Mouse (Mus musculus): ENCODE measurements around the gene Cacna1c. TPM values are rescaled to one million over a fixed set of nuclear protein-coding genes. Genes with fewer than 3 reads are reported as not detected.

Cacna1c gene
- total RNA-seq, 2 experiments from 2014 or later = 0.11 TPM; not detected in 1

DNA sequence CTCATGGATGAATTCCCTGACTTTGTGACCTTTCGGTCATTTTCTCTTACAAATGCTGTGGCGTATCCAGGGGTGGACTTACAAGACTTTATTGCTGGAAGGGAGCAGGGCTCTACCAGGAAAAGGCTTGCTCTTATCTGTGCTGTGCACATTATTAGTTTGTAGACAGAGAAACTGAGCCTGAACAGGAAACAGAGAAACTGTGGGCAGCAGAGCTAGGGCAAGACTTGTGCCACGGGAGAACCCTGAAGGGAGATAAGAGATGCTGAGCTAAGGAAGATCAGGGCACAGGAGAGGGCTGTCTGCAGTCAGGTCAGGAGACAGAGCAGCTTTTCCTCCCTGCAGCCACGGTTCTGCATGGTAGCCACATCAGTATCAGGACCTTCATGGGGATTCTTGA is 425.1 kb downstream of the Cacna1c start:
- ATAC-seq (ENCODE audit: poor library complexity, severe bottlenecking) = no peak

DNA sequence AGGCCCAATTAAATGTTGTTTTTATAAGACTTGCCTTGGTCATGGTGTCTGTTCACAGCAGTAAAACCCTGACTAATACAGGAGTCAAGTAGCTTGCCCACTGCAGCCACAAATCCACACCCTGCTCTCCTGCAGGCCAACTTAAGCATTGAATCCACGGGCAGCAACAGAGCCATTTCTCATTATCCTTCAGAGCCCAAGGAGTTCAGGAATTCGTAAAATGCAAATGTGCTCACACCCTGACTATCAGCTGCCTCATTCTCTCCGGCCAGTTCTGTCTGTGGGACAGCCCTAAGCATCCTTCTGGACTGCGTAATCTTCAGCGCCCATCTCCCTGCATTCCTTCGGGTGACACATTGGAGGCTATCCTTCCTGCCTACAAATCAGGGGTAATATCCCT is 425.8 kb downstream of the Cacna1c start:
- ATAC-seq (ENCODE audit: poor library complexity, severe bottlenecking) = no peak

DNA sequence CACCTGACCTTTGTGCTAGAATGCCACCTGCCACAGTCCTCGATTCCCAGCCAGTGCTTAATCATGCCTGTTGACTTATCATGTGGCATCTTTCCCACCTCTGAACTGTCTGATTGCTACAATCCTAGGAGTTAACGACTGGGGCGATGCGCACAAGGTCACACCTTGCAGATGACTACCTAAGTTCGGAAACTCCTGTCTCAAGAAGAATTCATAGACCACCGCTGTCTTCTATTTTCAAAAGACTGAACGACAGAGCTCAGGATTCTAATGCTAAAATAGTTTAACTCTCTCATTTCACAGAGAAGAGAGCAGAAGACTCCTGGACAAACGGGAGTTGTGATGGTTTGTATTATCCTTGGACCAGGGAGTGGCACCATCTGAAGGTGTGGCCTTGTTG is 426.4 kb downstream of the Cacna1c start:
- ATAC-seq (ENCODE audit: poor library complexity, severe bottlenecking) = no peak

DNA sequence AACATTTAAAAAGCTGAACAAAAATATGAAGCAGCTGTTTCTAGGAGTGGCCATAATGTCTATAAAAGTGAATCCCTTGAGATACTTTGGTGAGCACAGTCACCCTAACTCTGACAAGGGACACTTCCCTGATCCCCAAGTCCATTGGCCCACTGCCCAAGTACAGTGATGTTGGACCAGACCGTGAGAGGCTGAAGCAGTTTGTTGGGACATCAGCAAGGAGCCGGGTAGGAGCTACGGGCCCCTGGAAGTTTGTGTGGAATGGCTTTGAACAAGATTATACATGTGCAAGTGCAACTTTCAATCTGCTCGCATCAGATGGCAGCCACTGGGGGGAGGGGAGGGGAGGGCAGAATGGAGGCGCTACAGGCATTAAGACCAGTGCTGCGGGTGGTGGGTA is 428.5 kb downstream of the Cacna1c start:
- ATAC-seq (ENCODE audit: poor library complexity, severe bottlenecking) = no peak

DNA sequence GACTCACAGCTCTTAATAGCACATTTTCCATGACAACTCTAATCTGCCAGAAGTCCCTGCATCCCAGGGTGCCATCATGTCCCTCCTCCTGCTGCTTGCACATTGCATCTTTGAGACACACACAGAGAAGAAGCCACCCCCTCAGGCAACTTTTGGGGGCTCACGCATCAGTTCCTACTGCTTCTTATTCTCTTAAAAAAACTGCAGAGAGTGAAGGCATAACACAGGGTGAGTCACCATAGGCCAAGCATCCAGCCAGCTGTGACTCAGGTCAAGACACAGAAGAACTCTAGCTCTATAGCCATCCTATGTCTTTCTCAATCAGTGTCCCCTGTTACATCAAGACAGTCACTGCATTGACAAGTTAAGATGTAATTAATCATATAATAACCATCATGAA is 431.0 kb downstream of the Cacna1c start:
- no peak for ATAC-seq (ENCODE audit: poor library complexity, severe bottlenecking)

DNA sequence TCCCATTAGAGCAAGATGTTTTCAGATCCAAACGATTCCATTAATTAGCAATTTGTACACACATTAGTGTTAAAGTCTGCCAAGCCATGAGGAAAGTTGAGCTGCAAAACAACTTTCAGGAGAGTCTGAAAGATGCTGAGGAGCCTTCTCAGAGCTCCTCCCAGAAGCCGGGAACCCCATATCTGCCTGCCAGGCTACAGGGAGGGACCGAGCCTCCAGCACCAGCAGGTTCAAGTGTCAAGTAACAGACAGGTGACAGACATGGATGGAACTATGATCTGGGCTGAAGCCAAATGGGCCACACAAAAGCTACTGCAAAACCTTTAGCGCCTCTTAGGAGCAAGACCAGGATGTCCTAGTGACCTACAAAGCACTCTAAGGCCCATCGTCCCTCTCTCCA is 437.2 kb downstream of the Cacna1c start:
- ATAC-seq (ENCODE audit: poor library complexity, severe bottlenecking) = no peak

DNA sequence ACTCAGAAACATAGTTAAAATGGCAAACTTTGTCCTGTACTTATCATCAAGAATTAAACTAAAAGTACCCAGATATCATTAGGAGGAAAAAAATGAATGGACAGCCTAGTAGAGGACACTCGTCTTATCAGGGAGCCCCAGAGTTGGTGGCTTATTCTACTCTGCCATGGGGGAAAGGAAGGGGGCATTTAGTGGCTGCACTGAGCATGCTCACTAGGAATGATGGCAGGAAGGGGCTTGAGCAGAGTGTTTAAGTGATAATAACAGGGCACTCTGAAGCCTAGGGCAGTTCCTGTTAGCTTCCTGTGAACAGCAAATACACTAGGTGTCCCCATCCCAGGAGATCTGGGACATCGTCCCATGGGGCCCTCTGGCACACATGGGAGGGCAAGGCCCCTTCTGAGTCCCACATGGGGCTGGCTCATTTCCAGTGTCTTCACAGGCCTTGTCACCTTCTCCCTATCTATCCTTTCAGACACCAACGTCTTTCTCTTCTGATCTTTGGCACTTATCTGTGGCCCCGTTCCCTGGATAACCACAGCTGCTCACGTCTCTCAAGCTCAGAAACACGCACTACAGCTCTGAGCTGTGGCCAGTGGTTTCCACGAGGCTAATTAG is 437.8 kb downstream of the Cacna1c start:
- peak; percentile 35 for ATAC-seq (ENCODE audit: poor library complexity, severe bottlenecking)

DNA sequence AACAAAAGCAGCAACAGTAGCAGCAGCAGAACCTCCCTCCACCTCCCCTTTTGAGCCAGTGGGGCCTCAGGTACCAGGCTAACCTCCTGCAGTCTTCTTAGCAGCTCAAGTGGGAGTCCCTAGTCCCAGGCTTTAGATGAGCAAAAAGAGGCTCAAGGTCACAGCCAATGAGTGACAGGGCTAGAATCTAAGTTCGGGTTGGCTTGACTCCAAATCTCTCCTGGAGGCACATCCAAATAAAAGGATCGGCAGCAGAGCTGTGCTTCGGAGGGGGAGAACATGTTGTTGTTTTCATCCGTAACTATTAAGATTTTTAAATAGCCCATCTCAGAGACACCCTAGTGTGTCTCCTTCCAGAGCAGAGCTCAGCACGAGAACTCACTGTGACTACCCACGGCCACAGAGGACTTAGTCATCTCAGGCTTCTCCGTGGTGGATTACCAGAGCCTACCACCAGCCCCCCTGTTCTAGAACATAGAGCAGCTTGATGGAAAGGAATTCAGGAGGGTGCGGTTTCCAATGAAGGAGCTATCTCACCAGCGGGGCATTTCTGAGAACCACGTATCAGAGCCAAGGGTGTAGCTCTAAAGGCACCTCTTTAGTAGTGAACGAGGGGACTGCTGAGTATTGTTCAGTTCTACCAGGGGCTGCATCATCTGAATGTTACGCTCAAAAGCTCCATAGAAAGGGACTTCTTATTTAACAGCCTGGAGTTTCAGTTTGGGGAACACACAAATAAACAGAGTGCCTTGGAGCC is 438.5 kb downstream of the Cacna1c start:
- ATAC-seq (ENCODE audit: poor library complexity, severe bottlenecking) = no peak

DNA sequence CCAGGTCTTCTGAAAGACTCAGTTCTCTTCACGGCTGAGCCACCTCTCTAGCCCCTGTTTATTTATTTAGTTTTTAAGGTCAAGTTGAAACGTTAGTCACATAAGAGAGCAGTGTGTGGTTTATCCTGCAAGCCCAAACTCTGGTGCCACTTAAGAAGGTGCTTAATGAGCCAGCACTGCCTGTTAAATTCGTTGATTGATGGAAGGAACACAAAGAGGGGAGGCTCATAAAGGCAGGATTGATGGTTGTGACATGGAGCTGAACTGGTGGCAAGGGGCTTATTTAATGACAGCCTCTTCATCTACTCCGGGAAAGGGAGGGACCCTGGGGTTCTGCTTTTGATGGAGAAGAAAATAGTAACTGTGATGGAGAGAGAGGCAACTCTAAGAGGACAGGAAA is 439.7 kb downstream of the Cacna1c start:
- no peak for ATAC-seq (ENCODE audit: poor library complexity, severe bottlenecking)

DNA sequence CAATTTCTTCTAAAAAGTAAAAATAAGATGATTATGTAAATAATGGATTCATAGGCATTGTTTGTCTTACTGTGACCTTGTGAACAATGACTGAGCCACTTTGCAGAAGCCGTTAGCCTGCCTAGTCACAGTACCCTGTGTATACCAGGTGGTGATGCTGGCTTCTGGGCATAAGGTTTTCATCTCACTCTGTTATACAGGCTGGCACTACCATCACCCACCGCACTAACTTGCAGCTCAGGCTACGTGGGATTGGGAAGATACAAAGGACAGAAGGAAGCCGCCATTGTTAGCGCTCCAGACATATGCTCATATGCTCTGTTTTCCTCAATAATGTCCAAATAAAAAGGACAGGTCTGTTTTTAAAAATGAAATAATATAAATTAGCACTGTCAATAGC is 440.4 kb downstream of the Cacna1c start:
- no peak for ATAC-seq (ENCODE audit: poor library complexity, severe bottlenecking)

DNA sequence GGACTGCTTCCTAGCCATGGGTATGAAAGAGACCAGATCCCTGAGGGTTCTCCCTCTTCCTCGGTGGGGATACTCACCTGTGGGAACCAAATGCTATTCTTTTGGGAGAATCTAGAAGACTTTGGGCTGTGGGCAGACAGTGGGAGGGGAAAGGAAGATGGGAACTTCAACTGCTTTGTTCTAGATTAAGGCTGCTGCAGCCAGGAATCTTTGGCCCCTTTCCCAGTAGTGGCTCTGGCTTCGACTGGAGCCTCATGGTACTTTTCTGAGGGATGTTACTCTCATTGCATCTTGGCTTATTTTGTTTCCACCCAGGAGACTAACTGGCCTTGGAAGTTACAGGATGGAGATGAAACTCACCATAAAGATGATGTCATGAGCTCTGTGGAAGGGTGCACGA is 441.8 kb downstream of the Cacna1c start:
- no peak for ATAC-seq (ENCODE audit: poor library complexity, severe bottlenecking)

DNA sequence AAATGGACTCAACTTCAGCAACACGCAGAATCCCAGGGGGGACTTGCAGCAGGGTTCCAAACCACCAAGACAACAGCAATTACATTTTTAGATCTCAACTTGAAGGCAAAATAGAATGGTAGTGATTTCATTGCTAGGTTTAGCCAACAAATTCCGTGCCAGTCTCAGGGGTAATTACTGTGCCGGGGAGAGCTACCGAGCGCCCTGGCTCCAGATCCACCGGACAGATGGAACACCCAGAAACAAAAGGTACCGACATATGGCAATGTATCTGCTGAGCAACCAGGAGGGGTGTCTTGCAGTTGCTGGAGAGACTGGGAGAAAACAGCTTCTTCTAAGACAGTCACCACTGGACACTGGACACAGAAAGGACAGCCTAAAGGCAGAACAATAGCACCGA is 442.4 kb downstream of the Cacna1c start:
- no peak for ATAC-seq (ENCODE audit: poor library complexity, severe bottlenecking)

DNA sequence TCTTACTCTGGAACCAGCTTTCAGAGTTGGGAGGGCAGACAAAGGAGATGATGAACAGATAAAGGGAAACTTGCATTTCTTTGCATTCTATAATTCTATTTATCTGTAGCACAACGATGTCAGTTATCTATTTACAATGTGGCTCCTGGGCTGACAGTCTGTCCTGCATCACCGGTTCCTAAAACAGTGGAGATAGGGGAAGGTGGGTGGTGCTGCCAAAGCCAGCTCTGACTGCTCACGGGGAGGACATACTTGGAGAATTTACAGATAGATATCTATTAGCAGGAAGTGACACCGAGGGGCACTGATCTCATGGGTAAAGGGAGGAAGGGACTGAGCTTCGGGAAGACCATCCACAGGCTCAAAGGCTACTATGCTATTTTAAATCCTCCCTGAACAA is 443.2 kb downstream of the Cacna1c start:
- ATAC-seq (ENCODE audit: poor library complexity, severe bottlenecking) = no peak

DNA sequence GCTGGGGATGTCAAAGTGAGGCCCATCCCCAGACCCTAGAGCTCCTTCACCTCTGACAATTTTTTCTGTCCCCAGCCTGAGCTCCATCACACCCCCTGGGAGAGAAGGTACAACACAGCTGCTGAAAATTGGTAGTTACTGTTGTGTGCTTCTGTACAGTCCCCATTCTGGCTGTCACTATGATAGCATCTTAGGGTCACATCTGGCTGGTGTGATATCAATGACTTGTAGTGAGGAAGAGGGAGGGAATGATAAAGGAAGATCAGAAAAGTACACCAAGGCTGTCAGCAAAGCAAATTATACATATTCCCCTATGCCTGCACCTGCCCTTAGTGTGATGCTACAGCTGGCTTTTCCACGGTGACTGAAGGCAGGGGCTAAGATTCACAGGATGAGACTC is 446.9 kb downstream of the Cacna1c start:
- ATAC-seq (ENCODE audit: poor library complexity, severe bottlenecking) = no peak

DNA sequence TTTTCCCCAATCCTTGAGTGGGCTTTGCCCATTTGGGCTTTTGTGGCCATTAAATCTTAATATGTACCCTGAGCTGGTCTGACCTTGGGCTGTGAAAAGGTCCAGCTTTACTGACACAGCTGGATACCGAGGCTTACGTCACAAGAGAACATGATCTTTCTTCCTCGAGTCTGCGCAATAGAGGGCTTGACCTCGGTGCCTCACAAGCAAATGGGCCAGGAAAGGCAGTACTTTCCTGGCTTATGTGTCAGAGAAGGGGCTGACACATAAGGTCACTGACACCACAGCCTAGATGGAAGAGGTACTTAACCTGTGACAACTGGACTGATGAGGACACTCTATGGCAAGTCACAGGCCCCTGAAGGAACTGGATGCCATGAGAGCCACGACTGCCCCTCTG is 453.5 kb downstream of the Cacna1c start:
- ATAC-seq (ENCODE audit: poor library complexity, severe bottlenecking) = no peak

DNA sequence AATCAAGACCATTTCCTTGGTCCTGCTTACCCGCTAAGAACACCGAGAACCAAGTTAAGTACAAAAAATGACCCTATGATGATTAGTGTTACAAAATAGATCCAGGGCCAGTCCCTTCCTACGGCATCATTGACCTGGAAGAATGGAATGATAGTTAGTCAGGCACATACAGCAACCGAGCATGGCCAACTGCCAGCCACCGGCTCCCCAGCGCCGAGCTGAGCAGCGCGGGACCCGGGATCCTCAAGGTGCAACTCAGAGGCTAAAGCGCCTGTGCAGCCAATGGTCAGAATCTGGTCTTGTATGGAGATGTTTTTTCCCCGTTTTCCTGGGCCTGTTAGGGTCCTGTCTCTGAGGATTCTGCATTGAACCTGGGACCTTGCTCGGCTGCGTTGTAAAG is 454.4 kb downstream of the Cacna1c start:
- ATAC-seq (ENCODE audit: poor library complexity, severe bottlenecking) = no peak

DNA sequence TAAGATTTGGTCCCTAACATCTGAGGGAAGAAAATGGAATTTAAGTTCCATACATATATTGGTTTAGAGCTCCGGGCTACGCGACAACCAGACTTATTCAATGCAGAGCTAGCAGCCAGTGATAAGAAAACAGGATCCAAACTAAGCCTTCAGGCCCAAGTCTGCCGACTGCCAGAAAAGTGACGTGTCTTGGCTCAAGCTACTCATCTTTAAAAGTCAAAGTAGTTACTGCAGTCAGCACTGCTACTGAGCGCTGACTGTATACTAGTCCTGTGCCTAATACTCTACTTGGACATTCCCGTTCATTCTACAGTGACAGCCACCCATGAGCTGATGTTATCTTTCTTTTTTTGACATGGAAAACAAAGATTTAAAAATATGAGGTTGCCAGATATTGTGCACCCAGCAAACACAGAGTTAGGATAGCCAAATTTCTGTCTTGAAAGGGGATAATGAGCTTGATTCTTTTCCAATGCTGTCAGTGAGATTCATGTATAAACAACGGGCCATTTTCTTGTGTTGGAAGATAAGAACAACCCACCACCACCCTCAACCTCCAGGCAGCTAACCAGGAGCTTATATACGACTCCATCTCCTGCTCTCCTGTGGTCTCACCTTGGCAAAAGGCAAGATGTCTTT is 456.1 kb downstream of the Cacna1c start:
- ATAC-seq (ENCODE audit: poor library complexity, severe bottlenecking) = no peak

DNA sequence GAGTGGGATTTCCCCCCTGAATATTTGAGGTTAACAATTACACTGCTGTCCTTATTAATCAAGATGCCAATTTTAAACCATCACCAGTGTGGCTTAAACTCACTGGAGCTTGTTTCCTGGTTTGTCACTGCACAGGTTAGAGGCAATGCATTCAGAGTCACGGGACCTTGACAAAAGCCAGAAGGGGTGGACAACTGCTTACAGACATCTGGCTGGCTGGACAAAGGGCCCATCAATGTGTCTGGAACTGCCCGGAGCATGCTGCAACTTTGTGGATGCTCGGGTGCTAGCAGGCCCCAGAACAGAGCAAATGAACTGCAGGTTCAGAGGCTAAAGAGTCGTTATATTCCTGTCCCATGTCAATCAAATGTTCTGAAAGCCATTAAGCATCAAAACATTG is 456.9 kb downstream of the Cacna1c start:
- no peak for ATAC-seq (ENCODE audit: poor library complexity, severe bottlenecking)

DNA sequence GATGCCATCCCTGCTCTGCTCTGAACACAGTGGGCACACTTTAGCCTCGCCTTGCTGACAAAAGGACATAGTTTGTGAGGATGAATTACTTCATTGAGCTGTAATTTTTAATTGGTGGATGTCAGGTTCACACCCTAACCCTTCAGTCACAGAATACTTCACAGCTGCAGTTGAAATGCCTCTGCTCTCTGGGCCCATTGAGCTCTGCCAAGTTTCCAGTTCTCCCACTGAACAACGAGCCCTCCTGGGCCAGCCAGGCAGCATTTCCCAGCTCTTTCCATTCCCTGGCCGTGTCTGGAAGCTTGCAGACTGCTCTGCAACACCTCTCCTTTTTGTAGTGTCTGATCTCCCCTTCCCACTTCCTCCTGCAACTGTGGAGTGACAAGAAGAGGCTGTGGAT is 457.6 kb downstream of the Cacna1c start:
- ATAC-seq (ENCODE audit: poor library complexity, severe bottlenecking) = no peak

DNA sequence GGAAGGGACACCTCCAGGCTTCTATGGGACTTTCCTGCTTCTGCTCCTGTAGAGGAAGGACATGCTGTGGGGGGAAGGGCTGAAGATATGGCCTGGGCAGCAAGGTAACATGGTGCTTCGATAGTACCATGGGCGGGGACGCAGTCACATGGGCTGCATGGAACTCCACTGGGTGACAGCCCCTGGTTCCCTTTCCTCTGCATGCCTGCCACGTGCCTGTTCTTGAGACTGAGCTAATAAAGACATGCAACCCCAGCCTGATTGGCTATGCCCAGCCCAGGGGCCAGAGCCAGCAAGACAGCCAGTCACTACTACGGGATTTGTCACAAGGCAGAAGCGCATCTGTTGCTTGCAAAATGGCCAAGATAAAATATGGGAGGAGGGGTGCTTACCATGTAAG is 459.1 kb downstream of the Cacna1c start:
- no peak for ATAC-seq (ENCODE audit: poor library complexity, severe bottlenecking)

DNA sequence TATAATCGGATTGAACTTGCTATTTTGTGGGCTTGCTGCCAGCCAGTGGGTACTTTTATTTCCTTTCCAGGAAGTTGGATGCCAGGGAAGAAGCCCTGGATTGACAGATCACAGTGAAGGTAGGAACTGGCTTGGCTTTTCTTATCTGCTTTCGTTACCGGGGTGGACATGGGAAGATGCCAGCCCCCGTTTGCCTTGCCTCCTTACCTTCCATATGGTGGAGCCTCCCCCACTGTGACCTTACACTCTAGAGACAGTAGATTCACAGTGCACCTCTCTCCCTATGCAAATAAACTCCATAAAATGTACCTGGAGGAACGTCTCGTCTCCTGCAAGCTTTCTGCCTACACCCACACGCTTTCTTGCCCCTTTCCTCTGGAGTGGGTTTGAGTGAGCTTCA is 459.7 kb downstream of the Cacna1c start:
- no peak for ATAC-seq (ENCODE audit: poor library complexity, severe bottlenecking)

DNA sequence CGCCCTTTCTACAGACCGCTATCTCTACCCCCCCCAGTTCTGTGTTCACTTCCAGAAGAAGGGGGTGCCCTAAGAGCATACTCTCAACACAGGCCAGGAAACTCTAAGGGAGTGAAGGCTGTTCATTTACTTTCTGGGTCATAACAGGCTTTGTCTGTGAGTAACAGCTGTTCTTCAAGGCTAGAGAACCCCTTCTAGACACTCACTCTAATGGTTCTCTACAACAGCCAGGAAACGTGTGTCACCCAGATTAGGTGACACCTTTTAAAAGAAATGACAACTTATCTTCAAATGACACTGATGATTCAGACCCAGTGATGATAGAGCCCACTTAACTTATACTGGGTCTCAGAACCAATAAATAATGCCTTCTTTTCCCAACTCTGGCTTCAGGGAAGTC is 461.1 kb downstream of the Cacna1c start:
- no peak for ATAC-seq (ENCODE audit: poor library complexity, severe bottlenecking)

All from megakaryocyte, adult 5-6 weeks (primary cell).